Mouse (Mus musculus): ENCODE results near the gene Cers5. TPM values are rescaled to one million over a fixed set of nuclear protein-coding genes. Genes with fewer than 3 reads are reported as not detected.
"Not testable (repeated sequence)": the region's sequence is repeated elsewhere in the genome, so short reads cannot be mapped to it uniquely, and the experiment has no call there.

The Cers5 gene
- total RNA-seq, 2 experiments from 2014 or later, result 4.9 to 5.9 TPM

DNA sequence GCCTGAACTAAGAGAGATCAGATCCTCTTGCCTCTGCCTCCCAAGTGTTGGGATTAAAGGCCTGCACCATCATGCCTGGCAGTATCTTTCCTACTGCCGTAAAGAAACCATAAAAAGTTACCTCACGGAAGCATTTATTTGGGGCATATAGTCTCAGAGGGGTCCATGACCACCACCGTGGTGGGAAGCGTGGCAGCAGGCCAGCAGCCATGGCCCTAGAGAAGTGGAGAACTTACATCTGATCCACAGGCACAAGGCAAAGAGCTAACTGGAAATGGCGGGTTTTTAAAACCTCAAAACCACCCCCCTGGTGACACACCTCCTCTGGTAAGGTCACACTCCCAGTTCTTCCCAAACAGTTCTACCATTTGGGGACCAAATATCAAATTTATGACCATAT, 44.5 kb downstream of the Cers5 start:
- intact Hi-C loops (cut with DNase I), result loop anchor here (5.0 kb wide), 1 partner anchor 179 kb away; no protein-coding TSS in a partner anchor
- DNase-seq, result no peak

DNA sequence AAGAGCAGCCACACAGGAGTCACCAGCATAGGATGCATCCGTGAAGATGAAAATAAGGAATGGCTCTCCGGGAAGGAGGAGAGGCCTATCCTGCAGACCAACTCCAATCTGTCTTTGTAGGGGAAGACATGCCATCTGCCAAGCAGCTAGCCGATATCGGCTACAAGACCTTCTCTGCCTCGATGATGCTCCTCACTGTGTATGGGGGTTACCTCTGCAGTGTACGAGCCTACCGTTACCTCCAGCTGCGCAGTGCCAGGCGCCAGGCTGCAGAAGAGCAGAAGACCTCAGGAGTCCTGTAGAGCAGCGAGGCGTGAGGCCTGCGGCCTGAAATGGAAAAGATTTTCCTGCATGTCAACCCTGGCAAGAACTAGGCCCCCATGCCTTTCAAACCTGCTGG, 45.2 kb downstream of the Cers5 start:
- no peak for DNase-seq
- intact Hi-C loops (cut with DNase I), result loop anchor here (5.0 kb wide), 1 partner anchor 180 kb away; no protein-coding TSS in a partner anchor

DNA sequence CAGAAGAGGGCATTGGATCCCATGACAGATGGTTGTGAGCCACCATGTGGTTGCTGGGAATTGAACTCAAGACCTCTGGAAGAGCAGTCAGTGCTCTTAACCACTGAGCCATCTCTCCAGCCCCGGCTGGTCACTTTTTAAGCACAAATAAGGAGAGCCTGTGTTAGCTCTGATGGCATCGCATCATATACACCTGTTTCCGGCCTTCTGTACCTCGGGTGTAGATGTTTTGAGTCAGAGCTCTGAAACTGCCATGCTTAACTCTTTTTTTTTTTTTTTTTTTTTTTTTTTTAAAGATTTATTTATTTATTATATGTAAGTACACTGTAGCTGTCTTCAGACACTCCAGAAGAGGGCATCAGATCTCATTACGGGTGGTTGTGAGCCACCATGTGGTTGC, 45.6 kb downstream of the Cers5 start:
- not testable (repeated sequence) for DNase-seq
- intact Hi-C loops (cut with DNase I), result loop anchor here (5.0 kb wide), 1 partner anchor 180 kb away; no protein-coding TSS in a partner anchor

DNA sequence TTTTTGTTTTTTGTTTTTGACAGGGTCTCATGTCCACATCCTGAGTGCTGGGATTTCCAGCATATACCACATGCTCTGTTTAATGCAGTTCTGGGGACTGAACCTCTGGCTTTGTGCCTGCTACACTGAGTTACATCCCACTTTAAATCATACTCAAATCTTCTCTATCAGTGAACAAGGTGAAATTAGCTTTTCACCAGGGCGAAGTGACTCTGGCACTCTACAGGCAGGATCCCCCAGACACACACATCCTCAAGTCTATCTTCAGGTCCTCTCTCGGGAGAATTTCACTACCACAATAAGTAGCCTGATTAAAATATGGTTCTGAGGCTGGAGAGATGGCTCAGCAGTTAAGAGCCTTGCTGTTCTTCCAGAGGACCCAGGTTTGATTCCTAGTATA, 46.1 kb downstream of the Cers5 start:
- intact Hi-C loops (cut with DNase I), result loop anchor here (5.0 kb wide), 1 partner anchor 181 kb away; no protein-coding TSS in a partner anchor
- DNase-seq, result no peak

DNA sequence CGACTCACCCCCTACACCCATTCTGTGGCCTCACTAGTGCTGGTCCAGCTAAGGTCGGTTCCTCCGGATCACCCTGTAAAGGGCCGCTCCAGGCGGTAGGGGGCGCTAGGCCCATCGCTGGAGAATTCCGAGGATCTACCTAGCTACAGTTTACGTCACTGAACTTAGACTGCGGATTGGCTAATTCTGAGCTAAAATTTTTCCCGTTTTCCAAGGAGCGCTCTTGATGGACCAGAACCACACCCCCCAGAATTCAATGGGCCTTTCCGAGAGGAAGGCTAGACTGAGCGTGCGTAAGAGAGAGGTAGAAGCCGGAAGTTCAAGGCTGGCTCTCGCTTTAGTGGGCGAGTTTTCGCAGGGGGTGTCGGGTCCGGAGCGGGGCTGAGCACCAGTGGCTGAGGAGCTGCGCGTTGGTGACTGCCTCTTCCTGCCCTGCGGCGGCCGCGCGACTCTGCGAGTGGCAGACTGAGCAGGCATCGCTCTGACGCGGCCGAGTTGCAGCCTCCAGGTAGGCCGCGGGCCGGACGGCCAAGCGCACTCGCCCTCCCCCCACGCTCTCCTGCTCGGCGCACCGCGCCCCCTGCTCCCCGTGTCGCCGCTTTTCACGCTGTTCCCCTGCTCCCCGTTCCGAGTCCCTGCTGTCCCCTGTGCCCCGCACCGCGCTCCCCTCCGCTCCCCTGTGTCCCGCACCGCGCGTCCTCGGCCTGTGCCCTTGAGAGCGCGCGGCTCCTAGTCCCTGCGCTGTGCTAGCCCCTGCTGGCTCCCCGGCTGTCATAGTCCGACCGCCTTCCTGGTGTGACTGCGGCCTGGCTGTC, 47.1 kb downstream of the Cers5 start, which contains the start of gene Cox14:
Gene Cox14 (plus strand): TSS at position 278 of the 815 bp plus-strand sequence.
- intact Hi-C loops (cut with DNase I), result loop anchor here (5.0 kb wide), 1 partner anchor 182 kb away; no protein-coding TSS in a partner anchor
- peak; percentile 91 to 94 for DNase-seq

DNA sequence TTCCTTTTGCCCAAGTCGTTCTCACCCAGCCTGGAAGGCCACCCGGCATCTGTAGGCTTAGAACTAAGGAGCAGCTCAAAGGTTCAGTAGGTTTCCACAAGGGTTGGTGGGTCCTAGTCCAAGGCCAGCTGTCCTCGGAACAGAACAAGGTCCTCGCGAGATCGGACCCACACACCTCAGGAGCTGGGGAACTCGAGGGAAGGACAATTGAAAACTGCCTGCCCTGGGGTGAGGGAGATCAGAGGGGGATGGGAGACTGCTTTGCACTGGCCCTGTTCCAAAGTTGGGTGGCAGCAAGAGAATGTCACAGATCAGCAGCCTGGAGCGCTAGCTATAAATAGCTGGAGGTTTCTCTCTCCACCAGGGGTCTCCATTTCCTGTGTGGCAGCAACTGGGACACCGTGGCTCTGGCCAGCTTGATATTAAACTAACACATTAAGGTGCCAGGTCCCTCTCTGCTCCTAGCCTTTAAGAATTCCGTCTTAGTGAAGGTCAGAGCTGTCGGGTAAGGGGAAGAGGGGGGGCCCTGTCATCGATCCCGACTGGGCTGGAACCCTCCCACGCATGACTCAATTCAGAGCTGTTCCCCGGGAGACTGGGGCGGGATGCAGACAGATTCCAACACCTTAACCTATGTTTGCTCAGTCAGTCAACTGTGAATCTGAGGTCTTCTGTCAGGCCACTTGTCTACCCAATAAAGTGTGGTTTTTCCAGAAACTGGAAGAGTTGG, 48.2 kb downstream of the Cers5 start:
- intact Hi-C loops (cut with DNase I), result loop anchor here (5.0 kb wide), 1 partner anchor 183 kb away; no protein-coding TSS in a partner anchor
- DNase-seq, result peak; percentile 65 to 66

DNA sequence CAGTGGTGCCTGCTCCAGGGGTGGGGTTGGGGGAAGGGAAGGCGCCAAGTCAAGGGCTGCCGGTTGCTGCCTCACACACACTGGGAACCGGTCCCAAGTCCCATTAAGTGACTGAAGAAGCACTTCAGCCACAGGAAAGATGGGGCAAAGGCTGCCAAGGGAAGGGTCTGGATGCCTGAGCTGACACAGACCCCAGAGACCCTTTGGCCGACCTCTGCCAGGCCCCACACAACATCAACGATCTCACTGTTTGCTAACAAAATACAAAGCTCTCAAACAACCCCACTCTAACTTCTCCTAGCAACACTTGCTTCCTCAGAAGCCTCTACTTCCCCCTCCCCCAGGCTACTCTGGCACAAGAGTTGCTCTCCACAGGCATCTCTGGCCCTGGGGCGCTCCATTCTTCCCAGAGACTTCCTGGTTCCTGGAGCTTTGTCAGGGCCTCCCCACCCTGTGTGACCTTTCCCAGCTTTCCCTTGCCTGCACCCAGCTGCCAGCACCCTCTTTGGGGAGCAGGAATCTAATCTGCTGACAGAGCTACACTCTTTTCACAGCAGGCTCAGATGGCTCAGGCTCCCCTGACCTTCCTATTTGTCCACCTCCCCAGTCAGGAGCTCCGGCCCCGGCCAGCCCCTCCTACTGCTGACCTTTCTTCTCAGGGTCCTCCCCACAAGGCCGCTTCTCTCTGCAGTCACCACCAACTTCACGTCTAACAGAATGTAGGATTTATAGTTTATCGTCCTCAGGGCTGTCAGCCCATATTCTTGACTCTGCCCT, 49.0 kb downstream of the Cers5 start:
- intact Hi-C loops (cut with DNase I), result no loop called here
- DNase-seq, result peak; percentile 64 to 67

DNA sequence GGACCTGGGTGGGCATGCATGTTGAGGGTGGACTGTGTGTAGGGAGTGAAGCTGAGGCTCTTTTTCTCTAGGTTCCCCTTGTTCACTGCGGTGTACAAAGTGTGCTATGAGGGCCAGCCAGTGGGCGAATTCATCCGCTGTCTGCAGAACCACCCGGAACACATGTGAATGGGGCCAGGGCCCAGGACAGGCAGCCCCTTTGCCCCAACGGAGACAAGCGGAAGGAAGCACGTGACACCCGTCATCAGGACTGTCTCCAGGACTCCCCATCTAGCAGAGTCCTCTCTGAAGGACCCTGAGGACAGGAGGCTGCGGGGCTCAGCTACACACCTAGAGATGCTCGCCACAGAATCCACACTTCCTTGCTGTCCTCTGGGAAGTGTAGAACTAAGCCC, 49.6 kb downstream of the Cers5 start:
- intact Hi-C loops (cut with DNase I), result no loop called here
- peak in 1 of 2 experiments; percentile 25 for DNase-seq

DNA sequence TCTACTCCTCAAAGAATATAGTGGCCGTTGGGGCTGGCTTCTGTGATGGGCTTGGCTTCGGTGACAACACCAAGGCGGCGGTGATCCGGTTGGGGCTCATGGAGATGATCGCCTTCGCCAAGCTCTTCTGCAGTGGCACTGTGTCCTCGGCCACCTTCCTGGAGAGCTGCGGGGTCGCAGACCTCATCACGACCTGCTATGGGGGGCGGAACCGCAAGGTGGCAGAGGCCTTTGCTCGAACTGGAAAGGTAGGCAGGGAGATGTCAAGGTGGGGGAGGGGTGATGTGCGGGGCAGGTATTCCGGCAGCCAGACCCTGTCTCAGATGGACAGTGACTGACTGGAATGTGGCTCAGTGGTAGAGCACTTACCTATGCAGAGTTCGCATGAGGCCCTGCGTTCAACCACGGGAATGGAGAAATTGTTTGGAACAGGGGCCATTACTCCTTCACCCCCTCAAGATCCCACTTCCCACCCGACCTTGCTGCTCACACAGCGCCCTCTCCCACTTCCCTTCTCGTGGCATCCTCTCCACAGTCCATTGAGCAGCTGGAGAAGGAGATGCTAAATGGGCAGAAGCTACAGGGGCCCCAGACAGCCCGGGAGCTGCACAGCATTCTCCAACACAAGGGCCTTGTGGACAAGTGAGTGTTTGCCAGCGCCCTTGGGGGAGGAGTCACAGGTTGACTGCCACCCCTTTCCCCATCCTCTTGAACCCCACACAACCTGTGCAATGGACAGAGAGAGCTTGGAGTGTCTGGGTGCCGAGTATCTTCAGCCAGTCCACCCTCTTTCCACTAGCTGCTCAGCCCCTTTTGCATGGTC, 50.6 kb downstream of the Cers5 start:
- no peak for DNase-seq
- intact Hi-C loops (cut with DNase I), result no loop called here

DNA sequence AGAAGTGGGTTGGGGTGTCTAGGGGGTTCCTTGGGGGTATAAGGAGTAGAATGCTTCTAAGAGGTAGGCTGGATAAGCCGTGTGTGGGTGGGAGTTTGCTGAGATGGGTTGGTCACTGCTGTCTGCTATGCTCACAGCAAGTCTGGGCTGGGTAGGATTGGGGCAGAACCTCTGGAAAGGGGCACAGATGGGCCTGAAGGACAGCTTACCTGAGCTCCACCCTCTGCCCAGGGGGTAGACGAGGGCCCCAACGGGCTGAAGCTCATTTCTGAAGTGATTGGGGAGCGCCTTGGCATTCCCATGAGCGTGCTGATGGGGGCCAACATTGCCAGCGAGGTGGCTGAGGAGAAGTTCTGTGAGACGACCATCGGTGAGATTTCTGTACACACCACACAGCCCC, 52.8 kb downstream of the Cers5 start:
- intact Hi-C loops (cut with DNase I), result loop anchor here (5.0 kb wide), 1 partner anchor 182 kb away; no protein-coding TSS in a partner anchor
- no peak for DNase-seq

DNA sequence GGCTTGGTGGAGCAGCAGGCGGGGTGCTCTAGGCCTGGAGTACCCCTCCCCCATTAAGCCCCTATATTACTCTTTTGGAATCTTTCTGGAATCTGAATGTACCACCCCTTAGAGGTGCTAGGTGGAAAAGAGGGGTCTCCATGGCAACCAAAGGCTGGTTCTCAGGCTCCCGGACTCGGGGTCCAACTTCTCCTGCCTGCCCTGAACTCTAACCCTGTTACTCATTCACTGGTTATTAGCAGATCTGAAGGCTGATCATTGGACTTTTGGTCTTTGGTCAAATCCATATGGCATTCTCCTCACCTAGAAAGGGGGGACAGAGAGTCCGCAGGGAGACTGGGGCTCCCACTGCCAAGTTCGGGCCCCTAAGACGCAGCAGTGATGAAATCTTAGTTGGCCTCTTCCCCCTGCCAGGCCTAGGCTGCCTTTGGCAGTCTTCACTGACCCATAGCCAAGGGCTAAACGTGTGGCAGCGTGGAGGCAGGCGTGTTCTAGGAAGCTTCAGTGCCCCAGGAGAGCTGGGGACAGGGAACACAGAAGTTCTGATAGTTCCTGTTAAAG, 54.1 kb downstream of the Cers5 start:
- DNase-seq, result peak; percentile 50 to 58
- intact Hi-C loops (cut with DNase I), result loop anchor here (5.0 kb wide), 1 partner anchor 184 kb away; no protein-coding TSS in a partner anchor

DNA sequence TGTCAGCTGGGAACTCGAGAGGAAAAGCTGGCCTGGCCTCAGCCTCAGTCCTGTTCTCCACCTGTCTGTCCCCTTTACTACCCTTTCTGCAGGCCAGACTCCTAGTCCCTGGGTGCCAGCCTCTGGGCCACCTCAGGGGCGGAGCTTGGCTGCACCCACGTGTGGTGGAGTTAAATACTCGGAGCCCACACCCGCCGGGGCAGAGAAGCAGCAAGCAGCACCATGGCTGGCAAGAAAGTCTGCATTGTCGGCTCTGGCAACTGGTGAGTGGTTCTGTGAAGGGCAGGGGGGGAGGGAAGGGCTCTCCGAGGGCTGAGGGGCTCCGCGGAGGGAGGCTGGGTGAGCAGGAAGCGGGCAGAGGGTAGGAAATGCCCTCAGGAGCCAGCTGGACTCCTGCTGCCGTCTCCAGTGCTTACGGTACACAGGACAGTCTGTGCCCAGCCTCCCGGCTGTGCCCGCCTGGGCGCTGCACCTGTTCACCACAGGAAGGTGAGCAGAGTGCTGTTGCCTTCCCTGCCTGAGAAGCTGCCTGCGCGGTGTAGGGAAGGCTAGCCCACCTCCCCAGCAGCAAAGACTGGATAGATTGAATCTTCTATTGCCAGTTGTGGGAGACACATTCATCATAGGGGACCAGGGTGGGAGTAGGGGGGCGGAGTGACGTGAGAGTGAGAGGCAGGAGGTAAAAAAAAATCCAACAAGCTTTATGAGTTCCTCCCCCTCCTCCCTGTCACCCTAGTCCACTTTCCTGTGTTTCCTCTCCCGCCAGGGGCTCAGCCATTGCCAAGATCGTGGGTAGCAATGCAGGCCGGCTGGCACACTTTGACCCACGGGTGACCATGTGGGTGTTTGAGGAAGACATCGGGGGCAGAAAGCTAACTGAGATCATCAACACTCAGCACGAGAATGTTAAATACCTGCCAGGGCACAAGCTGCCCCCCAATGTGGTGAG, 55.0 kb downstream of the Cers5 start, which contains the start of gene Gpd1:
Gene Gpd1 (plus strand): TSS at position 130 of the 949 bp plus-strand sequence.
- intact Hi-C loops (cut with DNase I), result loop anchor here (5.0 kb wide), 1 partner anchor 185 kb away; no protein-coding TSS in a partner anchor
- peak; percentile 61 to 64 for DNase-seq

DNA sequence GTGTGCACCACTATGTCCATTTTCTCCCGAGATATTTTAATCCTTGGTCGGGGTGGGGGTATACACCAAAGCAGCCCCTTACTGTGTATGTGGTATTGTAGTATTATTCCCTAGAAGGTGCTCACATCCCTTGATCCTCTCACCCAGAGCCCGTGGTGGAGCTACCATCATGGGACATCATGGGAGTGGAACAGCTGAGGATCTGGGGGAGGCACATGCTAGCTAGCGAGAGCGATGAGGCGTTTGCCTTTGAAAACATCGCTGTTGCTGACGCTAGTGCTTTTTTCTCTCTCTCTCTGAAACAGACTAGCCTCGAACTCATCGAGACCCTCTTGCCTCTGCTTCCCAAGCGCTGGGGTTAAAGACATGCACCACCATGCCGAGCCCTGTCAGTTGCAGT, 55.9 kb downstream of the Cers5 start:
- no peak for DNase-seq
- intact Hi-C loops (cut with DNase I), result loop anchor here (5.0 kb wide), 1 partner anchor 185 kb away; no protein-coding TSS in a partner anchor

DNA sequence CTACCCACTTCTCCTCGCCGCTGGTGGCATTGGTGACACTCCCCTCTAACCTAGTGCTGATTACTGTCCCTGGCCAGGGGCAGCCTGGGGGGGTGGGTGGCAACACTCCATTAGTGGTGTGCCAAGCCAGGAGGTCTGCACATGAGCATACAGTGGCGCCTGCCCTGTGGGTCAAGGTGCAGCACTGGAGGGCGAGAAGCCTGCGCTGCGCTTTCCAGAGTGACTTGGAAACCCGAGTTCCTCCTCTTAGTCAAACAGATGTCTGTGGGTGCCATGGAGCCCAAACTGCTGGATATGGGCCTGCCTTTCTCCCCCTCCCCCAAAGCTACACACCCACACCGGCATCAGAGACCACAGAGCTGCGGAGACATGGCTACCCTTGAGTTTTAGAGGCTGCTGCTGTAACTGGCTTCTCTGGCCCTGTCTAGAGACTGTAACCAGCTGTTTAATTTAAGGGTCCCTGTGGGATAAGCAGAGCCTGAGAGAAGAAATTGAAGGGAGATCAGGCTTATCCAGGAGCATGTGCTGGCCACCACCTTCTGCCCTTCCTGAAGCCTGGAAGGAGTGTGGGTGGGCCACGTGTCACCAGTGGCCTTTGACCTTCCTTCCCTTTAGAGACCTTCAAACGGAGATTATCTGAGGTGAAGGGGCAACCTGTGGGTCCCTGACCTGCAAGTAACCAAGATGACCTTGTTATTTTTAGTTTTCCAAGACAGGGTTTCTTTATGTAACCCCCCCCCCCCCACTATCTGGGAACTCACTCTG, 56.5 kb downstream of the Cers5 start:
- no peak for DNase-seq
- intact Hi-C loops (cut with DNase I), result loop anchor here (1.0 to 5.0 kb wide), 2 partner anchors 62 to 186 kb away; no protein-coding TSS in a partner anchor

DNA sequence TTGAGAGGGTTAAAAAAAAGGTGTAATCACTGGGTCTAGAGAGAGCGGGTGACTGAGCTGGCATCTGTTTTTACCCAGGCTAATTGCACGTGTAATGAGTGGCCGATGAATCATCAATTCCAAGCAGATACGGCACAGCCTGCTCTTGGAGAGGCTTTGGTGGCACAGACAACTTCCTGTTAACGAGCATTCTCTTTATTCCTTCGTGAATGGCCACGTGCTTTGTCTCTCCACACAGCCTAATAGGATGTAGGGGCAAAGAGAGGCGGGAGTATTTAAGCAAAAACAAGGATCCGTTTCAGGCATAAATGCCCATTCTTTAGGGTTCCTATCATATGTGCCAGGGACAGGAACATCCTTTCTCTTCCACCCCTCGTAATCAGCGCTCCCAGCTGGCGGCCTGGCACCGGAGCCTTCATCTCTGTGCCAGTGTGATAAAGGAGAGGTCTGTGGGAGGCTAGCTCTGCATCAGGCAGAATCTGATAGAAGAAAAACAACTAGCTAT, 57.3 kb downstream of the Cers5 start:
- DNase-seq, result no peak
- intact Hi-C loops (cut with DNase I), result loop anchor here (1.0 to 5.0 kb wide), 2 partner anchors 63 to 187 kb away; no protein-coding TSS in a partner anchor

DNA sequence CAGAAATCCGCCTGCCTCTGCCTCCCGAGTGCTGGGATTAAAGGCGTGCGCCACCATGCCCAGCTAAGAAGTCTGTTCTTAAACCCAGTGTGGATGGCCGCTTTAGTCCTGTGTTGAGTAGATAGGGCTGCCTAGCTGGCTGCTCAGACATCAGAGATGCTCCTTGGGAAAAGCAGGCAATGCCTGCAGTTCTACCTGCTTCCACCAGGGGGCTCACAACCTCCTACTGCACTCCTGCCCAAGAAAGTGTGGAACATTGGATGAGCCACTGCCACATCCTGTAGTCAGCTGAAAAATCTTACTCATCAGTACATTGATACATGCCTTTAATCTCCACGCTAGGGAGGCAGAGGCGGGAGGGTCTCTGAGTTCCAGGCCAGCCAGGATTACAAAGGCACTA, 57.8 kb downstream of the Cers5 start:
- intact Hi-C loops (cut with DNase I), result loop anchor here (1.0 to 5.0 kb wide), 2 partner anchors 63 to 187 kb away; no protein-coding TSS in a partner anchor
- peak; percentile 70 to 74 for DNase-seq

DNA sequence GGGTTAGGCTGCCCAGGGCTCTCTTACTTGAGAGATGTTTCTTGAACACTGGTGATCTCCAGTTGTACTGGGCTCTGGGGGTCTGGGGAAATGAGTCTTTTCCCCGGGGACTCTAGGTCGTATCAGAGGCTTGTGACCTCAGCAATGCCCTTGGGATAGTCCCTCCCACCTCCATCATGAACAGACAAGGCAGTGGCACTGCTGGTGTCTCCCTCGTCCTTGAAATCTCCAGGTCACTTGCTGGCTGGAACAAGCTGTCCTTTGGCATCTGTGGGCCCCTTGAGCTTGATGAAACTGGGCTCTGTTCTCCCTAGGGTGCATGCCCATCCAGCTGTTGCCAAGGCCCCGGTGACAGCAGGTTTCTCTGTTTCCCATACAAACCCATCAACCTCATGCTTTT, 58.5 kb downstream of the Cers5 start:
- intact Hi-C loops (cut with DNase I), result no loop called here
- no peak for DNase-seq

Data from gastrocnemius, postnatal 36 days (tissue).